Mouse (Mus musculus) bone marrow macrophage, adult 2 months (primary cell): ENCODE data around the gene Rab3a.

ENCODE experiments used
- CTCF ChIP-seq: IDR thresholded peaks from 2 replicates; pipeline ENCODE4 v1.5.1; 2012; ENCODE audit warnings: low read depth, mild to moderate bottlenecking, low read length, moderate library complexity
- POLR2A ChIP-seq: IDR thresholded peaks from 2 replicates; pipeline ENCODE4 v1.6.1; 2012; ENCODE audit warnings: mild to moderate bottlenecking, low read depth, low read length, borderline replicate concordance

GRCm38 (mm10) chr8:70766571-70767440, 12.3 kb downstream of the Rab3a start:
- no peak for TF ChIP-seq CTCF
- TF ChIP-seq POLR2A: peak; percentile 58; the same call in 1 of the 2 replicates
